Mouse (Mus musculus): ENCODE measurements at regions not wholly inside any gene's neighbourhood (a gene's known extent, or its start where the extent isn't known, plus 50 kb on each side); places are given as distances from the start of the nearest gene placed in this dataset.

DNA sequence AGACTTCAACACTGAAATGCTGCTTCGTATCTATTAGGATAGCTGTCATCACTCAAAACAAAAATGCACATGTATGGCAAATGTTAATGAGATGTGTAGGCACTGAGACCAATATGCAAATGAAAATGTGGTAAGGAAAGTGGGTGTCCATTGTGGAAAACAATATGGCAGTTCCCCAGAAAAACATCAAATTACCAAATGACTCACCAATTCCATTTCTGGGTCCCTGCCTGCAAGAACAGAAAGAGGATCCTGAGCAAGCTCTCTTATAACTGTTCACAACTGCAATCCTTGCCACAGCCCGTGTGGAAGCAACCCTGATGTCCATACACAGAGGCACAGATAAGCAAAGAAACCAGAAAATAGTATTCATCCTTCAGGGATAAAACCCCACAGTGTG lies 442.0 kb downstream of the Defb40 start:
- no peak for DNase-seq

- no peak for DNase-seq
Observed at GRCm38 (mm10) chr8:18528120-18528519, 449.9 kb downstream of the Defb40 start.

GRCm38 (mm10) chr8:18512409-18512808 lies 465.6 kb downstream of the Defb40 start:
- no peak for DNase-seq

- no peak for DNase-seq
Observed at GRCm38 (mm10) chr8:18506158-18507022, 471.7 kb downstream of the Defb40 start.

GRCm38 (mm10) chr8:18490620-18491019 lies 487.4 kb downstream of the Defb40 start:
- no peak for DNase-seq

DNA sequence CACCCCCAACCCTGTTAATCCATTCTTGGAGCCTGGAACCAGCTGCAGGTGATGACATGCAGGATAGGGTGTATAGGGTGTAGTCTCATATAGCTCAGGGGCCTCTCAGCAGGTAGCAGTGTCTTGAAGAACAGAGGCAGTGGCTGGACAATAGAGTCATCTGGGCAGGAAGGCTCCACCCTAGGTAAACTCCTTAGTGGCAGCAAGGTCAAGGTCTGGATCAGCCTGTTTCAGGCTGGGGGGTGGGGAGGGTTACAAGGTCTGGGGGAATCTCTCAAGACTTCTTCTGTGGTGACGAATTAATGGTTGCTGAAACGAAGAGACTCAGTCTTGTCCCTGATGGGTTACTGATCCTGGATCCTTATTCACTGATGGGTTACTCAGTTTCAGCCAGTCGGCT lies 498.0 kb downstream of the Defb40 start:
- DNase-seq = no peak

DNA sequence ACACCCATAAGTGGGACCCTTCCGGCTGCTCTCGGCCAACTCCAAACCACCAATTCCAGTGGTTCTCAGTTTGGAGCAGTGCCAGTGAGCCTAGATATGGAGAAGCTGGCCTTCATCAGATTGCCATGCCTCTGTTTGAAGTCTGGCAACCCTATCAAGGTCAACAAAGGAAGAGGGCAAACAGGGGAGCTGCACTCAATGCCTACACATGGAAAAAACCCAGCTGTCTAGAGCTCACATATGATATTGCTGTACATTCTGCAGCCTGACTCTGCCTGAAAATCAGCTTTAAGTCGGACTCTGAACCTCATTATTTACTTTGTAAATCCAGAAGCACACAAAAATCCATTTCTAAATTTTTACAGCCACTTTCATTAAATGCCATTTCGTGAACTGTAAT lies 499.9 kb downstream of the Defb40 start:
- DNase-seq = no peak

DNA sequence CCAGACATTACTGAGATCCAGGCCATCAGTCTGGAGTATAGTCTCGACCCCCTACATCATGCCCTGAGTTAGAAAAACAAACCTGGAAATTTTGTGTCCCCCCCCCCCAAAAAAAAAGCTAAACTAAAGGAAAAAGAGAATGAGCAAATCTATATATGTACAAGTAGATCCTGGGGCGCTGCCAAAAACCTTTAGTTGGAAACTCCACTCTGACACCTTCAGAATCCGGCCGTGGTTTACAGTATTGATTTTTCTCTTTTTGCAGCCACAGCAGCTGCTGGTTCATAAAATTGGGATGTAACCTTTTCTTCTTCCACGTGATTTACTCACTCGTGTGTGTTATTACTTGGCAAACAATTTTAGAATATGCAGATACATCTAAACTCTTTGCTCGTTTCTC lies 510.5 kb downstream of the Defb40 start:
- no peak for DNase-seq

- no peak for DNase-seq
Observed at GRCm38 (mm10) chr8:18460609-18461008, 517.4 kb downstream of the Defb40 start.

- DNase-seq = no peak
Observed at GRCm38 (mm10) chr8:18457470-18457869, 520.6 kb downstream of the Defb40 start.

DNA sequence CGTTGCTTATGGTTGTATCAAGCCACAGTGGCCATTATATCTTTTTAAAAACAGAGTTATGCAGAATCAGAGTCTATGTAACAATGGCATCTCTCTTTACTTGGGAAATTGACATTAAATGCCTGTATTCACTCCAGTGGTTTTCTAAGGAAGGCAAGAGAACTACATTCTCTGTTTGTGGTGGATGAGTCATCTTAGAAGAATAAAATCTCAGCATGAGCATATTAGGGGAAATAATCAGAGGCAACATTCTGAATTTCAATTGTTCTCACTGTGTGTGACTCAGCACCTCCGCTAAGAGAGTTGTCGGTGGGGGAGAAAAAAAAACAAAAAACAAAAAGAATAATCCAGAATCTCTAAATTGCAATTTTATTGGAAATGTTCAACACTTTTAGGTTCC lies 529.0 kb downstream of the Defb40 start:
- no peak for DNase-seq

- DNase-seq = no peak
Observed at GRCm38 (mm10) chr8:18442212-18442611, 535.8 kb downstream of the Defb40 start.

GRCm38 (mm10) chr8:18422846-18423245 lies 555.2 kb downstream of the Defb40 start:
- no peak for DNase-seq

DNA sequence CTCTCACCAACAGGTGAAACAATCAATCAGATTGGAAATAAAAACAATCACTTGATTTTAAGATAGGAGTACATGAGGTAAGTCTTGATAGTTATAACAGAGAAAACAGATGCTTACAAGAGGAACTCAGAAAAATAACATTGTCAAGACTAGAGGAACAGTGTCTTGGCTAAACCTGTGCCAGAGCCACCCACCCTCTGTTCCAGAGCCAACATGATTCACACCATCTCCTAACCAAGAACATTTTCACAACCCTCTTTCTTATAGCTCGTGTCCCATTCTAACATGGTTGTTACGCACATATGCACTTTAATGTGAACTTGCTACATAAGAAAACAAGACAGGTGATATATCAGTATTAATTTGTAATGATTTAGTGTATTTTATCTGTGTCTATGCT lies 565.6 kb downstream of the Defb40 start:
- DNase-seq = no peak

DNA sequence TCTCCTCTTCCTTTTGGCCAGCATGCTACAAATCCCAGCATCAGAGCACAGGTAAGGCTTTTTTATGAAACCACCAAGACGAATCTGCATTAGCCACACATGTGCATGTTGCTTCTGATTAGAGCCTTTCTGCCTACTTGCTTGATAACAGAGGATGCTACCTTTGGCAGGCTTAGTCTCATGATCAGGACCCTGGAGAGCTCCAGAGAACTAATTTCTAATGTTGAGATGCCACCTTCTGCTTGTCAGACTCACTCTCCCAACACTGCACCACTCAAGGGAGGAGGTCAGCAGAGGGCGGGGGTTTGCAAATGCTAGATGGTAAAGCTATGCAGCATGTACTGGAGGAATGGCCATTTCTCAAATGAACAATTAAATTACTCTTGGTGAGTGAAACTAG lies 571.6 kb downstream of the Defb40 start:
- DNase-seq = peak; percentile 2

DNA sequence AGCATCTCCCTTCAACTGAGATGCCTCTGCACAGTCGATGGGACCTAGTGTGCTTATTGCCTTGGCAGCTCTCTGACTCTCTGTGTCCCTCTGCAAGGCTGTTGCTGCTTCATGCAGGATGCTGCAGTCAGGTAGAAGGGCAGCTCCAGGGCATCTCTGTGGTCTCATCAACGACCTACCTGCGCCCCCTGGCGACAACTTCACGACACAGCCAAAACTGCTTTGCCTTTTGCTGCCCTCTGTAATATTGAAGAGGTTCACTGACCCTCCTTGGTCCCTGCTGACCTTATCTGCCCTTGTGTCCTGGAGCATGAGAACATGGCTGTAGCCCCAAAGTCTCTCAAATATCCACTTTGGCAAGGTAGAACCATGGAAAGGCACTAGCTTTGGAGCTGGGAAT lies 589.7 kb downstream of the Defb40 start:
- peak; percentile 23 for DNase-seq

GRCm38 (mm10) chr8:18381615-18382178 lies 596.4 kb downstream of the Defb40 start:
- DNase-seq = no peak

- no peak for DNase-seq
Observed at GRCm38 (mm10) chr8:18348716-18349115, 629.3 kb downstream of the Defb40 start.

DNA sequence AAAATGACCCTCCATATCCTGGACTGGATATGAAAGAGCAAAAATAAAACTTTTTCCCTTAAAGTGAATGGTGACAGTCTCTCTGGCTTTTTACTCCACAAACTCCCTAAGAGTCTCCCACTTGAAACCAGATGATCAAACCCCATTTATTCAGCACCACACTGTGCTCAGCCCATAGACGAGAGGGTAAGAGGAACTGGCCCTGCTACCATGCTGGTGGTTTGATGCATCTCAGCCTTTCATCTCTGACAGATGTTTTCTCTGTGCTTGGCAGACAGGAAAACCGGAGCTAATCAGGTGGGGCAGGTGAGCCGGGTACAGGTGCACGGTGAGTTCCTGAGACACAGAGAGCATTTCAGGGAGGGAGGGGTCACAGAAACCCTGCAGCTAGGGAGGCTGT lies 631.8 kb downstream of the Defb40 start:
- DNase-seq = no peak

- DNase-seq = peak; percentile 55
Observed at GRCm38 (mm10) chr8:18345322-18345721, 632.7 kb downstream of the Defb40 start.

DNA sequence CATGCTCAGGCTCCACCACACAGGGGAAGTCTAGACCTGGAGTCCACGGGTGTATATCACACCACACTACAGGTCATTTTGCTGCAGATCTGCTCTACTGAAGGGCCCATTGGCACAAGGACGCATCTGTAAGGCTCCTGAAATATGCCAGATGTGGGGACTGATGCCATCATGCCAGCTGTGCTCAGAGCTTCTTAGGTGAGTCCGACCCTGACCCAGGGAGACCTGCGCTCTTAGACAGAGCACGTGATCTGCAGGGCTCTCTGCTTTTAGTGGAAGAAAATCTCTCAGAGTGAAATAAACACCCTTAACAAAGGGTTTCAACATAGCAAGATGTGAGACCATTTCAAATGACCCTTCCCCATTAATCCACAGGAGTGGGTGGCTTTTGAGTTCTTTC lies 633.2 kb downstream of the Defb40 start:
- DNase-seq = no peak

DNA sequence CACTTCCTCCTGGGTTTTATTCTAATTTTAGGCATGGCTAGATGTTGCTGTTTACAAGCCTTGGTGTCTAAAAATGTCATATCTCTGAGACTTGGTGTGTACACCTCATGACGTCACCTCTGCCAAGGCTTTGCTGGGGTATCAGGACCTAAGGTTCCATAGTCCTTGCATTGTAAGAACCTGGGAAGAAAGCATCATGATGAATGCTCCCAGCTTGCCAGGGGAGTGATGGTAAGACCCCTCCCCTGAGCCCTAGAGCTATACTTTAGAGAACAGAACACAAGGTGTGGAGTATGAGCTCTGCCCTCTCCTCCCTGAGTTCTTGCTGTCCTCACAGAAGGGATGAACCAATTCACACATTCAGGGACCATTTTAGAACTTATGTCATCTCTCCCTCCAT lies 642.5 kb downstream of the Defb40 start:
- DNase-seq = no peak

GRCm38 (mm10) chr8:18328521-18328920 lies 649.5 kb downstream of the Defb40 start:
- DNase-seq = peak; percentile 84

GRCm38 (mm10) chr8:18316488-18316887 lies 661.6 kb downstream of the Defb40 start:
- no peak for DNase-seq

- DNase-seq = no peak
Observed at GRCm38 (mm10) chr8:18311597-18311996, 666.5 kb downstream of the Defb40 start.
